Mouse (Mus musculus) layer of hippocampus, adult 9-10 months (tissue): ENCODE measurements at regions not wholly inside any gene's neighbourhood (a gene's known extent, or its start where the extent isn't known, plus 50 kb on each side); places are given as distances from the start of the nearest gene placed in this dataset.

Experiments
- DNase-seq: peaks from one replicate; pipeline ENCODE4 v3.0.0; 2022; ENCODE audit warnings: low spot score

- no peak for DNase-seq
Observed at GRCm38 (mm10) chrX:11845566-11845965, 314.6 kb downstream of the Bcor start.

GRCm38 (mm10) chrX:11855910-11856309, 304.2 kb downstream of the Bcor start:
- no peak for DNase-seq

GRCm38 (mm10) chrX:11859396-11859795, 300.8 kb downstream of the Bcor start:
- DNase-seq = no peak

GRCm38 (mm10) chrX:11861119-11861708, 298.9 kb downstream of the Bcor start:
- DNase-seq = no peak

GRCm38 (mm10) chrX:11861892-11862291, 298.3 kb downstream of the Bcor start:
- no peak for DNase-seq

GRCm38 (mm10) chrX:11863106-11863505, 297.0 kb downstream of the Bcor start:
- no peak for DNase-seq

- DNase-seq = no peak
Observed at GRCm38 (mm10) chrX:11873913-11874312, 286.2 kb downstream of the Bcor start.

GRCm38 (mm10) chrX:11876636-11877035, 283.5 kb downstream of the Bcor start:
- DNase-seq = no peak

- no peak for DNase-seq
Observed at GRCm38 (mm10) chrX:11878028-11878427, 282.1 kb downstream of the Bcor start.

GRCm38 (mm10) chrX:11880972-11881371, 279.2 kb downstream of the Bcor start:
- no peak for DNase-seq

GRCm38 (mm10) chrX:11883738-11884716, 276.1 kb downstream of the Bcor start:
- DNase-seq = no peak

- no peak for DNase-seq
Observed at GRCm38 (mm10) chrX:11892396-11892795, 267.8 kb downstream of the Bcor start.

- DNase-seq = no peak
Observed at GRCm38 (mm10) chrX:11893606-11894279, 266.4 kb downstream of the Bcor start.

GRCm38 (mm10) chrX:11894280-11894662, 265.9 kb downstream of the Bcor start:
- no peak for DNase-seq

GRCm38 (mm10) chrX:11895396-11895795, 264.8 kb downstream of the Bcor start:
- no peak for DNase-seq

- no peak for DNase-seq
Observed at GRCm38 (mm10) chrX:11898280-11898679, 261.9 kb downstream of the Bcor start.

GRCm38 (mm10) chrX:11899051-11899450, 261.1 kb downstream of the Bcor start:
- DNase-seq = no peak

- DNase-seq = no peak
Observed at GRCm38 (mm10) chrX:11899914-11900313, 260.2 kb downstream of the Bcor start.

GRCm38 (mm10) chrX:11901791-11902190, 258.4 kb downstream of the Bcor start:
- DNase-seq = no peak

GRCm38 (mm10) chrX:11903116-11903700, 256.9 kb downstream of the Bcor start:
- DNase-seq = no peak

GRCm38 (mm10) chrX:11905231-11905630, 254.9 kb downstream of the Bcor start:
- DNase-seq = no peak

GRCm38 (mm10) chrX:11907167-11907566, 253.0 kb downstream of the Bcor start:
- DNase-seq = no peak
